Mouse (Mus musculus): ENCODE data around the gene Nelfcd. TPM values are rescaled to one million over a fixed set of nuclear protein-coding genes. Genes with fewer than 3 reads are reported as not detected.

Nelfcd gene
- total RNA-seq, 2 experiments from 2014 or later: 55.1 to 62.2 TPM

DNA sequence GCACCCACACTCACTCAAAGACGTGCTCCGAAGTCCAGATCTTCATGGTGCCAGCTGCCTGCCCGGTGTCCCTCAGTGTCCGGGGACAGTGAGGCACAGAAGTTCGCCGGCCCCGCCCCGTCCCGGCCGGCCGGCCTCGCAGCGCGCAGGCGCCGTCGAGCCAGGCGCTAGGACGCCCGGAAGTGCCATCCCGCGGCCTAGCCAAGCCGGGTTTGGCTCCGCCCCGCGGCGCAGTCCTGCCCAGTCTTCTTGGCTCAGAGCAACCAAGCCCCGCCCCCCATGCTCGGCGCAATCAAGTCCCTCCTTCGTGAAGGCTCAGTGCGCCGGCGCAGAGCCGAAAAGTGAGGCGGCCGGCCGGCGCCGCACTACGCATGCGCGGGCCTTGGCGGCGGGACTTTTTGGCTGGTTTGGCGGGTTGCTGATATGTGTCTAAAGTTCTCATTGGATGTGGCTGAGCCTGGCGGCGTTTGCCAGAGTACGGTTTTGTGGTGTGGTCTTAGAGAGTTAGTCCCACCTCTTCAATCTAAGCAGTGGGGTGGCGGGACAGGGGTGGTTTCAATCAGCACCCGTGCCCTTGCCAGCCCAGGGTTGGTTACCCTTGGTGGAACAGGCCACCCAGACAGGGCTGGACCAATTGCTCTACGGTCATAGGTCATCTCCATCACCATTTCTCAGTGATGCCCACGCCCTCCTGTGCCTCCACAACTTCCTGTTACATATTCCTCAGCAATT is 57.4 kb downstream of the Nelfcd start, which contains the start of gene Prelid3b:
TSS of gene Prelid3b (minus strand) at position 264 of the 732 bp plus-strand sequence.
- peak; percentile 100 for DNase-seq

DNA sequence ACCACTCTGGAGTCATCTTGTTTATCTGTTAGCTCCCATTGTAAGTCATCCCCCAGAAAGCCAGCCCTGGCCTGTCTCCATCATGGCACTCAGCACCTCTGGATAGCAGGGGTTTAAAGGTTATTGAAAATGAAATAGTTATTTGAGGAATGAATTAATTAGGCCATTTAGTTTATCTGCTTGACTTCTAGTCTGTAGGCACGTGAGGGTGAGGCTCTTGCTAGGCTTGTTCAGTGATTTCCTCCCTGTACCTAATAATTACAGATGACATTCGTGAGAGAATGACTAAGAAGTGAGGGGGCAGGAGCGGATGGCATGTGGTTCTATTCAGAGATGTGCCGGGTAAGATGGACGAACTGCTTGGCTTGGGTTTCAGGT is 57.9 kb downstream of the Nelfcd start:
- no peak for DNase-seq

Other genes with a start within 250 kb of the Nelfcd start
- 1,000 to 10,000 TPM; 5,524 to 6,088 TPM for gene Gnas, start 131.5 kb upstream of the Nelfcd start, total RNA-seq (2021)
- 1 to 10 TPM; 6.2 to 6.8 TPM for gene Gm20721, start 69.1 kb upstream of the Nelfcd start, total RNA-seq (2021)
- 100 to 1,000 TPM; 114 to 138 TPM for gene Ctsz, start 23.2 kb downstream of the Nelfcd start, total RNA-seq (2021)
- gene Tubb1, start 34.9 kb downstream of the Nelfcd start, total RNA-seq (2021): 1 to 10 TPM; 1.0 to 1.3 TPM
- gene Atp5e, start 48.3 kb downstream of the Nelfcd start, total RNA-seq (2021): 100 to 1,000 TPM; 569 to 676 TPM
- 100 to 1,000 TPM; 171 to 172 TPM for gene Prelid3b, start 57.3 kb downstream of the Nelfcd start, total RNA-seq (2021)
- gene Zfp831, start 227.7 kb downstream of the Nelfcd start, total RNA-seq (2021): under 1 TPM; 0.54 to 0.64 TPM